Mouse (Mus musculus): ENCODE measurements around the gene Ubtf.

DNA sequence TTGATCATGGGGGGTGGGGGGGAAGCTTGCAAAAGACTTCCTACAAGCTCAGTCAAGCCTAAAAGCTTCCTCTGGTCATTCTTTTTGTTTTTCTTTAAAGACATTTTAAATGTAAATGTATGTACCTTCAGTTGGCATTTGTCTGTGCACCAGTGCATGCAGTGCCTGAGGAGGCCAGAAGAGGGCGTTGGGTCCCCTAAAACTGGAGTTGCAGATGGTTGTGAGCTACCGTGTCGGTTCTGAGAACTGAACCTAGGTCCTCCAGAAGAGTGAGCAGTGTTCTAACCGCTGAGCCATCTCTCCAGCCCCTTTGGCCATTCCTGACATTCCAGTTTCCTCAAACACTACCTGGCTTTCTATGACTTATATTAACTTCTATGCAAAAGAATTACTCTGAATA, 20.1 kb upstream of the Ubtf start:
- TF ChIP-seq POLR2A (IDR thresholded peaks at IDR 0.05; ENCODE audit: borderline replicate concordance, extremely low read depth, low read depth, low read length), result no peak
- peak; percentile 36 for TF ChIP-seq CTCF (IDR thresholded peaks at IDR 0.05; ENCODE audit: insufficient read depth, low read length)

Data from lung, adult 2 months (tissue).